Mouse (Mus musculus) liver, adult (tissue): Measurements from ENCODE around the gene Rsu1.

Experiments
- GATA4 ChIP-seq: IDR thresholded peaks from 2 replicates; pipeline ENCODE4 v1.6.1; 2014; ENCODE audit warnings: mild to moderate bottlenecking, low read length; ENCODE audit not compliant: insufficient replicate concordance

Rsu1 gene

DNA sequence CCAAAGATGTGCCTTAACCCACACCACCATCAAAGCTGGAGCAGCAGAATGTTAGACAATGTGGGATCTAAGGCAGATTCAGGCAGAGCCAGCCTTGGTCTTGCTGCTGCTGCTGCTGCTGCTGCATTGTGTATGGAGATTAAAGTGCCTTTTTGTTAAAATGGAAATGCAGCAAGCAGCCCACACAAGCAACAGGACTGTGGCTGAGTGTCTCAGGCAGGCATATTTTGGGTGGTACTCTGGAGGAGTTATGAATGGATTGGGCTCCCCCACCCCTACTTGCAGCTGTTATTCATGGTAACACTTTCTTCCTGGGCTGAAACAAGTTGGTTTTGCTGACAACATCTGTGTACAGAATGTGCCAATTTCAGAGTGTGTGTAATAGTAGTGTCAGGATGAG, 199.0 kb downstream of the Rsu1 start:
- TF ChIP-seq GATA4 = no peak

DNA sequence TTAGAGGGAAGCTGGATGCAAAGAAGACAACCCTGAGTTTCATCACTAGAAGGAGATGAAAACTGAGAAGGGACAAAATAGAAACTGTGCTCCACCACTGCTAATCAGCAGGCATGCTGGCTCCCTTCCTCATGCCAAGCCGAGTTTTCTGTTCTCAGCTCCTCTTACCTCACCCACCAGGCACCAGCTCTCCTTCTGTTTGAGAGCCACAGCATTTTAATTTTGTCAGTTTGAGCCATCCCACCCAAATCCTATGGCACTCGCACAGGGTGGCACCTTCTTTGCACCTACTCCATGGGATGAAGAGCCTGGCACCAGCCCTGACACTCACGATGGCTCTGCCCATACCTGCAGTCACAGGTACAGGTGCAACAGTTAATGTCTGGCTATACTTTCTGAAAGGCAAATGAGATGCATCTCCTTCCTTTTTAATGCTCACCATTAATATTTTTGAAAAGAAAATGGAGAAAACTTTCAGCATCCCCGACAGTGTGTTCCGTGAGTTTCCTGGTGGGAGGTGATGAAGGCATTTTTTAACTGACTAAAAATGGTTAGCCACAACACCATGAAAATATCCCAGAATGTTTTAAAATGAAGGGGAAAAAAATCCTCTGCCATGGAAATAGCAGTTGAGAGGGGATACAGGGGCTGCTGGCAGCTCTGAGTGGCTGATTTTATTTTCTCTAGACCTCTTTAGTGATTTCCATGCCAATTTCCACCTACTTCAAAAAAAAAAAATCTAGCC, 210.6 kb downstream of the Rsu1 start:
- no peak for TF ChIP-seq GATA4

DNA sequence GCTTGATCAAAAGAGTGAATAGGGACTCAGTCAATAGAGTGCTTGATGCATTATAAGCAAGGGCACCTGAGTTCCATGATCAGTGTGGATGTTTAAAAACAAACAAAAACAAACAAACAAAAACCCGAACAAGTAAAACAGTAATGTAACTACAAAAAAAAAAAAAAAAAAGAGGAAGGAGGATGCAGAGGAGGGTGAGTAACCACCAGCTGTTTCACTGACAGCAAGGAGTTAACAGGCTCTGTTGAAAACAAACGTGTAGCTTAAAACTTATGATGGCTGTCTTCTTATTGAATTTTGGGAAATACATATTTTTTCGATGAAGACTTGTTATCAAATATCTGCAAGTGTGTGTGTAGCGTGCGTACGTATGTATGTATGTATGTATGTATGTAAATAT, 222.6 kb downstream of the Rsu1 start:
- no peak for TF ChIP-seq GATA4

DNA sequence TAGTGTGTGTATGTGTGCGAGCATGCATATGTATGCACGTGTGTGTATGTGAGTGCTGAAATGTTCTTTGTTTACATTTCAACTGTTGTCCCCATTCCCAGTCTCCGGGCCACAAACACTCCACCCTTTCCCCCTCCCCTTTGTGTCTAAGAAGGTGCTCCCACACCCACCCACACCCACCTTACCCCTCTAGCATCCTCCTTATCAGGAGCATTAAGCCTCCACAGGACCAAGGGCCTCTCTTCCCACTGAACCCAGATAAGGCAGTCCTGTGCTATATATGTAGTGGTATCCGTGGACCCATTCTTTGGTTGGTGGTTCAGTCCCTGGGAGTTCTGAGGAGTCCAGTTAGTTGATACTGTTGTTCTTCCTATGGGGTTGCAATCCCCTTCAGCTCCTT, 226.7 kb downstream of the Rsu1 start:
- no peak for TF ChIP-seq GATA4

DNA sequence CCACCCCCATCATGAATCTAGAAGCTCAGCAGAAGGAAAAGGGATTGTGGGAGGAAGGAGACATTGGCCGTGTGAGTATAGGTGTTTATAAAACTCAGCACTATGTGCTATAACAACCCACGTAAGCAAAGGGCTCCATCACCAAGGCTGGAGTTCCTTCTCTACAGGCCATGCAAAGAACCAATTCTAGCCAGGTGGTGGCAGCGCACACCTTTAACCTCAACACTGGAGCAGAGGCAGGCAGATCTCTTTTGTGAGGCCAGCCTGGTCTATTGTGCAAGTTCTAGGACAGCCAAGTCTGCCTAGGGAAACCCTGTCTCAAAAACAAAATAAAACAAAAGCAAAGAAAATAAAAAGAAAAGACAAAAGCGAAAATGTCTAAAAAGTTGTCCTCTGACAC, 231.4 kb downstream of the Rsu1 start:
- no peak for TF ChIP-seq GATA4

DNA sequence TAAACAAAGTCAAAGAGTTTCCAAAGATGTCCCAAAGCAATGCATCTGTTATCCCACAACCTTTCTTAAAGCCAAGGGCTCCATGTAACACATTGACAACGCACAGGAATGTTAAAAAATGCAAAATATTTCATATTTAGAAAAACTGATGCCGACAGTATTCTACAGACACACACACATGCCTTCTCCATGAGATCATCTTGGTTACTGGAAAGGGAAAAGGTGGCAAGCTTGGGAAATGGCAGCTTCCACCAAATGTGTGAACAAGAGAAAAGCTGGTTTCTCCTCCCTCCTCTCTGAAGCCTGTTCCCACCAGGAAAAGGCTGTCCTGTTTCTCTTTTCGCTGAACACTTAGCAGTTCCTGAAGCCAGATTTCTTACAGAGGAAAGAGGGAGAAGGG, 232.4 kb downstream of the Rsu1 start:
- no peak for TF ChIP-seq GATA4
